Mouse (Mus musculus) cerebellum, adult 11 months (tissue): ENCODE measurements around the gene Sh3gl2.

ENCODE experiments used
- DNase-seq: peaks from one replicate; pipeline ENCODE4 v3.0.0; 2022

Sh3gl2 gene

DNA sequence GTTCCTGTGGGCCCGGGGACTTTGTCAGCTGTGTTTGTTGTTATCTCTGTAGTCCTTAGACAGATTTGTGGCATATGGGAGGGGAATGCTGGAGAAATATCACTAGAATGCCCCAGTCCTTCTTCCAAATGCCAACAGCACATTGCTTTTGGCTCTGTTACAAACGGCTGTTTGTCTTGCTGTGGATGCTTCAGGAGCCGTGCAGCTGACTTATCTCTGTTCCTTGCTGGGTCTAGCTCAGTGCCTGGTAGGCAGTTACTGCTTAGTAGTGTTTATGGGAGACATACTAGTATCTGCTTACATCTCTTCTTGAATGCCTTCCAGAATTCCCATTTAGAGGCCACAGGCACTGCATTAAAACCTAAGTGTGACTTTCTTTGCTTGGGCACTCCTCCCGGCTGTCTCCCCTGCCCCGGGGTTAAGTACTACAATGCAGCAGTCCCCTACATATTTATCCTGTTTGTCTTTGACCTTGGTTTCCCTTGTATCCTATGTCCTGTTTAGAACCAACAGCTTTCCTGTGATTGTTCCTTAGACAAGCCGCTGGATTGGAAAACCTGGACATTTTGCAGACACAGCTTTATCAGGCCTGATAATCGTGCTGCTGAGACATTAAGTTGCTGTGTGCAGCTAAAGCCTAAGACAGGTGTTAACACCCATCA, 101.1 kb downstream of the Sh3gl2 start:
- DNase-seq, result peak; percentile 39

- no peak for DNase-seq
Measured at GRCm38 (mm10) chr4:85319092-85319491, 114.2 kb downstream of the Sh3gl2 start.

DNA sequence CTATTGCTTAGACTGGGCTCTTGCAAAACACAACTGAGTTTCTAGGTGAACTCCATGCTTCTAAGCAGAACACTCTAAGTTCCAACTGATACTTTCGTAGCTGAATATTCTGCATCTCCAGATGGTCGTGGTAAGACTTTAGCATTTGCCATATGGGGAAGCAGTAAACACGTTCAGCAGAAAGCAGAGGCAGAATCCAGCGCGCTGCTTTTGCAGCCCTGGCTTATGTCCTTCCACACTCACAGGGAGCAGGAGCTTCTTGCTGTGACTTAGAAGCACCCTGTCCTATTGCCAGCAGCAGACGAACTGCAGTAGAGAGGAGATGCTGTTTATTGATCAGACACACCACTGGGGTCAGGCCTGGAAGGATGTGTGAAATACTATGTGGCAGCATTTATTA, 120.5 kb downstream of the Sh3gl2 start:
- no peak for DNase-seq

GRCm38 (mm10) chr4:85326052-85326451, 121.1 kb downstream of the Sh3gl2 start:
- no peak for DNase-seq

GRCm38 (mm10) chr4:85334688-85335200, 129.8 kb downstream of the Sh3gl2 start:
- DNase-seq, result peak; percentile 50

DNA sequence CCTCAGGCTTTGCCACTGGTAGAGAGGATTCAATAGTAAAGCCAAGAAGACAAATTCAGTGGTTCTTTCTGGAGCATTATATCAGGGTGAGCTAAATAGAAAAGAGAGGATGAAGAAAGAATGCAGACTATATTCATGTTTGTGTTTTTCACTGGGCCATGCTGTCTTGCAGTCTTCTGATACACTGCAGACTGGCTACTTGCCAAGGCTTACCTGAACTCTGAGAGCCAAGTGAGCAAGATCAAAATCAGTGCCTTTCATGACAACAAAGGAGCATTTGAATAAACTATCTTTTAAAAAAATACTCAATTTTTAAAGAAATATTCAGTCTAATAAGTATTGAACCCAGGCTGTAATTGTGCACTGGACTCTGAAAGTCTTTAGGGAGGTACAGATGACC, 131.4 kb downstream of the Sh3gl2 start:
- no peak for DNase-seq

GRCm38 (mm10) chr4:85339126-85339525, 134.2 kb downstream of the Sh3gl2 start:
- DNase-seq, result no peak

DNA sequence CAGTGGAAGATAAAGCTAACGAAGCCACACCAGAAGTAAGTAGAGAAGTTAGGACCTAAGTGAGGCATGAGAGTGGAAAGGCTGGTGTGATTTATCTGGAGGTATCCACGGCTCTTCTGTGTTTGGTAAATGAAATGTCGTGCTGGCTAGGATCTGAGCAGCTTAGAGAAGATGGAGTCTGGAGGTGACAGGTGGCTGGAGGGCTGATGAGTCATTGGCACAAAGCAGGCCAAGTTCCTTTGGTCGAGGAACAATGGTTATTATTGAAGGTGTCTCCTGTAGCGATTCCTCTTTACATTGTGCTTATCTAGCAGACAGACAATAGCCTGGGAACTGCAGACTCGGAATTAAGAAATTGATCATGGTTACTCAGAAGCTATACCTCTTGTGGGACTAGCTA, 135.8 kb downstream of the Sh3gl2 start:
- peak; percentile 79 for DNase-seq

DNA sequence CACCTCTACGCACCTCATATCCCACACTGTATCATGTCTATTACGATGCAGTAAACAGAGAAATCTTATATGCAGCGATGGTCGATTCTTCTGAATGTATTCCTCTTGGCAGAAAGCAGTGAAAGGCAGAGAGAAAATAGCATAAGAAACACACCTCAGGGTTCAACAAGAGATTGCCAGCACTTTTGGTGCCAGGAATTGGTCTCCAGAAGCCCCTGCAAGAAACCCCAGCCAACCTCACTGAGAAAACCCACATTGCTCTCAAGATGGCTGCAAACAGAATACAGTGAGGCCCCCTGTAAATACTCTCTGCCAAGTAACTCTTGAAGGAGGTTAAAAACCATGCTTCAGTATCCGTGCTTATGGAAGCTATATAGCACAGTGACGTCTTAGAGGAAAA, 141.0 kb downstream of the Sh3gl2 start:
- DNase-seq, result no peak

DNA sequence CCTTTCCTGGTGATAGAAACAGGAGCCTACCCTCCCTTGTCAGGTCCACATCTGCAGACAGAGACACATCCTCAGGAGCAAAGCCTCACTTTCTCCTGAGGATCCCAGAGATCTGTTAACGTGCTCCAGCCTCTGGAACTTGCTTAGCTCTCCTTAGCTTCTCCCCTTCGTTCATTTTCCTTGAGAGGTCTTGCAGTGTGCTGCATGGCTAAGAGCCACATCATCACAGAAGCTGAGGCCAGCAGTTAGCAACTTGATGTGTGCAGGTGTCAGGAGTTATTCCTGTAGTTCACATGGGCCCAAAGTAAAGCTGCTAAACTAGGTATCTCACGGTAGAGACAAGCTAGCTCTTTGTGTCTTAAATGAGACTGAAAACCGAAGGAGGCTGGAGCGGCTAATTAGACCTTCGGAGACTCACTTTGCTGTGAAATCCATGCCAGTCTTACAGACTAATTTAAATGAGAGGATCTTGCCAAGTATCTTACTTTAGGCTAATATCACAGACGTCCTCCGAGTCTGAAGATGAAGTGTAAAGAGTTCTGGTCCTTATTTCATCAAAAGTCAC, 143.2 kb downstream of the Sh3gl2 start:
- DNase-seq, result no peak

- no peak for DNase-seq
Measured at GRCm38 (mm10) chr4:85362661-85363060, 157.7 kb downstream of the Sh3gl2 start.

GRCm38 (mm10) chr4:85363205-85363604, 158.3 kb downstream of the Sh3gl2 start:
- no peak for DNase-seq

- DNase-seq, result no peak
Measured at GRCm38 (mm10) chr4:85371036-85371435, 166.1 kb downstream of the Sh3gl2 start.

DNA sequence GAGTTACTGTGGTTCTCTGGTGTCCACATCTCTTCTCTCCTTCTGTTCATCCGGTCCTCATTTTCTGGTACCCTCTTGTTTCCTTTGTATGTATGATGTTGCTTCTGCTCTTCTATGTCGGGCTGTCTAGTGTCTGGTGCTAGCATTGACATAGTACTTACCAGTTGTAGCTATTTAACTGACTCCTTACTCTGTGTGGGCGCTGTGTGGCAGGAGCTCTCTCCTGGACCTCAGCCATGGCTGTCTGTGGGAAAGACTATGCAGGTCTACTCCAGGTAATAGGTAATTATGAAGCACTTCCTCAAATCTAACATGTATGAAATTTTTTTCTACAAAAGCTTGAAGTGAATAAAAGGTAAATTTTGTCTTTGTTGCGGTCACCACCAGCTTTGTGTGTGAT, 169.9 kb downstream of the Sh3gl2 start:
- peak; percentile 39 for DNase-seq

DNA sequence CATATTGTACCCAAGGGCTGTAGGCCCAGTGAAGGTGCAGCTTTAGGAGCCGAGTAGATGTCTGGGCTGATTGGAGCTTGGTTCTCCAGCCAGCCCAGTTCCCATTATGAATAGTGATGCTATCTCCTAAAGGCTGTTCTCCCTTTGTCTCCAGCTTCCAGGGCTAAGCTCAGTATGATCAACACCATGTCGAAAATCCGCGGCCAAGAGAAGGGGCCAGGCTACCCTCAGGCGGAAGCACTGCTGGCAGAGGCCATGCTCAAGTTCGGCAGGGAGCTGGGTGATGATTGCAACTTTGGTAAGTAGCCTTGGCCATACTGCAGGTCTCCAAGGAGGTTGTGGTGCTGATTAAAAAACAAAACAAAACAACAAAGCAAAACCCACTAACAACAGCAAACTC, 171.3 kb downstream of the Sh3gl2 start:
- no peak for DNase-seq

DNA sequence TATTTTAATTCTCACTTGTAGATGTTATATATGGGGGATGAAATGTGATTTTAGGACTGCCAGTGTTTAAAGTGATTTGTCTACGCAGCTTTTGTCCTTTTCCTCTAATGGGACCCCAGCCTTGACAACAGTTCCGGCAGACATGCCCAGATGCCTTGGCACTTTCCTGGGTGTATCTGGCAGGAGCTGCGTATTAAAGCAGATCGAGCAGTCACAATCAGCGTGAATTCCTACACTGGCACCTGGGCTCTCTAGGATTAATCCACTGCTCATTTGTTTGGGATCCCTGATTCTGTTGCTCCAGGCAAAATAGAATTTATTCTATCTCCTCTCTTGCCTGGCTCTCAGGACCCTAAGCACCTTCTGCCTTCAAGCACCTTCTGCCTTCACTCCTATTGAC, 171.7 kb downstream of the Sh3gl2 start:
- no peak for DNase-seq

DNA sequence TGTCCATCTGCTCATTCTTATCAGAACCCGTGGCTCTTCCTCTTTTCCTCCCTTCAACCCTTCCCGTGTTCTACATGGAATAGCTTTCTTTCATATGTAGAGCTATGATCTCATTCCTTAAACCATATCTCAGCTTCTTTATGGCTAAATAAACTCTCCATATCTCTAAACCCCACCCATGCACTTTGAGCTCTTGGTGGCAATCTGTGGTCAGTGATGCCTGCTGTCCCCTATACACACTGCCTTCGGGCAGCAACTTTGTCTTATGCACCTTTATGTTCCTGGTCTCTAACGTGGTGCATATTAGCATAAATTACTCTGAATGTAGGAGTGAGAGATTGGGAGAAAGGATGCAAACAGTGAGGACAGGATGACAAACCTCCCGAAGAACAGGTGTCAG, 180.3 kb downstream of the Sh3gl2 start:
- no peak for DNase-seq

DNA sequence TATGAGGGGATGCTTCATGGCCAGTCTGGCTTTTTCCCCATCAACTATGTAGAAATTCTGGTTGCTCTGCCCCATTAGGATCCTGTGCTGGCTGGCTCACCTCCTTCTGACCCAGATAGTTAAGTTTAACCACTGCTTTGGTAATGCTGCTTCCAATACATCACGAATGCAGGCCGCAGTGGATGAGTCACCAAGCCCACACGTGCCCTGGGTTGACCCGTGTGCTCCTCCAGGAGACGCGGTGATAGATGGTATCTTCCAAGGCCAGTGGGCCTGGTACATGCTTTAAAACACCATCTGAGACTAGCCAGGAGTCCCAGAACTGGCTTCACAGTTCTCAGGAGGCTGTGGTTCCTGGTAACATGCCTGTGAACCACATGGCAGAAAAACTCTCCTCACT, 182.8 kb downstream of the Sh3gl2 start:
- no peak for DNase-seq

DNA sequence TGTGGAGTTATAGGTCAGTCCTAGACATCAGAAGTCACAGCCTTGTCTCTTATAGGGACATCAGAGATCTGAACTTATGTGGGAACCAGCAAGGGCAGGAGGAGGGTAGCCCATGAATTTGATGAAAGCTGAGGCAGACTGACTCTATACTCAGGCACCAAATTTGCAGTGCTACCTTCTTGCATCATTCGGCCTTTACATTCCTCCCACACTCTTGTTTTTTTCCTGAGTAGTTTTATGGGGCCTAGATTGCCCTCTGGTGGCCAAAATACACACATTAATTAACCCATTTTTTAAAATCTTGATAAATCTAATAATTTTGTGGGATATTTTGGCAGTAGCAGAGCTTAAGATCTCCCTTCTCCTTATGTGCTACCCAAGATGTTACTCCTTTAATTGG, 186.9 kb downstream of the Sh3gl2 start:
- DNase-seq, result peak; percentile 37

GRCm38 (mm10) chr4:85398765-85399164, 193.8 kb downstream of the Sh3gl2 start:
- DNase-seq, result no peak

- no peak for DNase-seq
Measured at GRCm38 (mm10) chr4:85402823-85403222, 197.9 kb downstream of the Sh3gl2 start.

DNA sequence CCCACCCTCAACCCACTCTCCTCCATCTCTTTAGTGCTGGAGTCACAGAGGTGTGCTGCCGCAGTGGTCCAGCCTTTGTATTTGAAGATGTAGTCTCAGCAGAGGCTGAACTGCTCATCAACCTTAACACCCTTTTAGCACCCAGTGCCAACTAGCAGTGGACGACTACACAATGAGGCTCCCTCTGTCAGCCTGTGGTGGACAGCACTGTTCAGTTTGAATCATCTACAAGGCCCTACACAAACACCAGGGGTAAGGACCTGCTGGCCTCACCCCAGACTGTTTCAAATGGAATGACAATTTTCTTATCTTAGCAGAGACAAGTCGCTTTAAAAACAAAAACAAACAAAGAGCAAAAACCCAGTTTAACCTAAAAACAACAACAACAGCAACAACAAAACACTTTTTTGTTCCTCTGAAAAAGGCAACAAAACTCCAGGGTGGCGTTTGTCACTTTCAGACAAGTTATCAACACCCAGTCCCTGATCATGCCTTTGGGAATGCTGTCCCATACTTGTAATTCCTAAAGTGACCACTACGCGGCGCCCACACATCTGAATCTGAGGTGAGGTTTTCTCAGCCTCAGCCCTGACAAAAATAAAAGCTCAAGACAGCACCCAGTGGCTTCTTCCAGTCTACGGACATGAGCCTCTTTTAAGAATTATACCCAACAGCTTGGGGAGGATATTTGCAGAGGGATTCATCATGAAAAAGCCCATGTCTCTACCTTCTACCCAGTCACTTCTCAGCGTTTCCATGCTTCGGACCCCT, 199.7 kb downstream of the Sh3gl2 start:
- peak; percentile 56 for DNase-seq

- DNase-seq, result no peak
Measured at GRCm38 (mm10) chr4:85405276-85405675, 200.3 kb downstream of the Sh3gl2 start.

GRCm38 (mm10) chr4:85416466-85416865, 211.5 kb downstream of the Sh3gl2 start:
- no peak for DNase-seq
